Mouse (Mus musculus): ENCODE results near the gene Ccdc88c. TPM values are rescaled to one million over a fixed set of nuclear protein-coding genes. Genes with fewer than 3 reads are reported as not detected.

Gene Ccdc88c
- polyA plus RNA-seq, 1 experiment from 2014 or later: 11.1 TPM

- no peak overlapping the region for H3K27ac ChIP-seq (ENCODE audit: low read length)
- ATAC-seq (ENCODE audit: insufficient read depth, low FRiP score): no peak
- no peaks in the 10 kb centered on the region for H3K9me3 ChIP-seq (replicated peaks; ENCODE audit: control insufficient read depth, low read length)
- no peak overlapping the region for H3K4me3 ChIP-seq (replicated peaks; ENCODE audit: low read length)
- 80% methylated on average over 12 of the region's 12 CpGs for WGBS
- H3K9ac ChIP-seq (ENCODE audit: low read length): no peak overlapping the region
- no peak overlapping the region for H3K4me2 ChIP-seq (ENCODE audit: low read depth, low read length)
- no peaks in the 10 kb centered on the region for H3K36me3 ChIP-seq (ENCODE audit: control insufficient read depth, insufficient read depth, low read length)
- H3K4me1 ChIP-seq (ENCODE audit: control insufficient read depth, insufficient read depth, low read length): 0 out of 2 replicates have a peak, but pooled peaks cover 4% of the 10 kb centered on the region
- H3K27me3 ChIP-seq (ENCODE audit: control insufficient read depth, insufficient read depth, low read length): no peaks in the 10 kb centered on the region
These were observed 118.1 kb downstream of the Ccdc88c start for GRCm38 (mm10) chr12:100910731-100911130.

GRCm38 (mm10) chr12:100909765-100910164, 119.1 kb downstream of the Ccdc88c start:
- Histone ChIP-seq H3K36me3 (ENCODE audit: control insufficient read depth, insufficient read depth, low read length) (no peaks in the 10 kb centered on the region), H3K4me2 (ENCODE audit: low read depth, low read length) (no peak overlapping the region), H3K9ac (ENCODE audit: low read length) (no peak overlapping the region), H3K27ac (ENCODE audit: low read length) (no peak overlapping the region), H3K27me3 (ENCODE audit: control insufficient read depth, insufficient read depth, low read length) (no peaks in the 10 kb centered on the region), H3K4me1 (ENCODE audit: control insufficient read depth, insufficient read depth, low read length) (0 out of 2 replicates have a peak, but pooled peaks cover 4% of the 10 kb centered on the region), H3K9me3 (replicated peaks; ENCODE audit: control insufficient read depth, low read length) (no peaks in the 10 kb centered on the region), H3K4me3 (replicated peaks; ENCODE audit: low read length) (no peak overlapping the region)
- no peak for ATAC-seq (ENCODE audit: insufficient read depth, low FRiP score)
- WGBS: 48% methylated on average over 6 of the region's 6 CpGs

- WGBS: 26% methylated on average over 10 of the region's 10 CpGs
- no peaks in the 10 kb centered on the region for H3K9me3 ChIP-seq (replicated peaks; ENCODE audit: control insufficient read depth, low read length)
- H3K27ac ChIP-seq (ENCODE audit: low read length): no peak overlapping the region
- no peaks in the 10 kb centered on the region for H3K27me3 ChIP-seq (ENCODE audit: control insufficient read depth, insufficient read depth, low read length)
- no peak for ATAC-seq (ENCODE audit: insufficient read depth, low FRiP score)
- peak overlapping the region; percentile 84 for H3K4me2 ChIP-seq (ENCODE audit: low read depth, low read length)
- H3K9ac ChIP-seq (ENCODE audit: low read length): peak overlapping the region; percentile 68
- 0 out of 2 replicates have a peak, but pooled peaks cover 4% of the 10 kb centered on the region for H3K4me1 ChIP-seq (ENCODE audit: control insufficient read depth, insufficient read depth, low read length)
- H3K4me3 ChIP-seq (replicated peaks; ENCODE audit: low read length): peak overlapping the region; percentile 48
- no peaks in the 10 kb centered on the region for H3K36me3 ChIP-seq (ENCODE audit: control insufficient read depth, insufficient read depth, low read length)
These were observed 120.4 kb downstream of the Ccdc88c start for GRCm38 (mm10) chr12:100908298-100909034.

- H3K9ac ChIP-seq (ENCODE audit: low read length): peak within 1 kb of the TSS; percentile 68
- ATAC-seq (ENCODE audit: insufficient read depth, low FRiP score): peak; percentile 54; the same call in 1 of the 2 replicates
These were observed 121.1 kb downstream of the Ccdc88c start, which contains the start of gene Gpr68 for GRCm38 (mm10) chr12:100907598-100908297. Gene Gpr68 (minus strand): TSS chr12:100908198.

GRCm38 (mm10) chr12:100906861-100907260, 122.0 kb downstream of the Ccdc88c start:
- WGBS: 84% methylated on average over 5 of the region's 5 CpGs
- H3K27ac ChIP-seq (ENCODE audit: low read length): no peak overlapping the region
- H3K4me3 ChIP-seq (replicated peaks; ENCODE audit: low read length): no peak overlapping the region
- no peak for ATAC-seq (ENCODE audit: insufficient read depth, low FRiP score)
- 0 out of 2 replicates have a peak, but pooled peaks cover 4% of the 10 kb centered on the region for H3K4me1 ChIP-seq (ENCODE audit: control insufficient read depth, insufficient read depth, low read length)
- H3K27me3 ChIP-seq (ENCODE audit: control insufficient read depth, insufficient read depth, low read length): no peaks in the 10 kb centered on the region; the same call in 1 of the 2 replicates
- no peak overlapping the region for H3K9ac ChIP-seq (ENCODE audit: low read length)
- no peaks in the 10 kb centered on the region for H3K36me3 ChIP-seq (ENCODE audit: control insufficient read depth, insufficient read depth, low read length)
- H3K4me2 ChIP-seq (ENCODE audit: low read depth, low read length): no peak overlapping the region
- no peaks in the 10 kb centered on the region for H3K9me3 ChIP-seq (replicated peaks; ENCODE audit: control insufficient read depth, low read length)

More at GRCm38 (mm10) chr12:100907598-100908297, 121.1 kb downstream of the Ccdc88c start, which contains the start of gene Gpr68:
- H3K27me3 ChIP-seq (ENCODE audit: control insufficient read depth, insufficient read depth, low read length): no peaks in the 10 kb centered on the region; the same call in 1 of the 2 replicates
- H3K27ac ChIP-seq (ENCODE audit: low read length): no peak within 1 kb of the TSS
- WGBS: 5% methylated on average over 39 of the region's 39 CpGs
- peak within 1 kb of the TSS; percentile 84 for H3K4me2 ChIP-seq (ENCODE audit: low read depth, low read length)
- no peaks in the 10 kb centered on the region for H3K36me3 ChIP-seq (ENCODE audit: control insufficient read depth, insufficient read depth, low read length)
- H3K4me3 ChIP-seq (replicated peaks; ENCODE audit: low read length): peak within 1 kb of the TSS; percentile 48
- H3K9me3 ChIP-seq (replicated peaks; ENCODE audit: control insufficient read depth, low read length): no peaks in the 10 kb centered on the region
- 0 out of 2 replicates have a peak, but pooled peaks cover 4% of the 10 kb centered on the region for H3K4me1 ChIP-seq (ENCODE audit: control insufficient read depth, insufficient read depth, low read length)

GRCm38 (mm10) chr12:100903761-100904160, 125.1 kb downstream of the Ccdc88c start:
- no peaks in the 10 kb centered on the region for H3K9me3 ChIP-seq (replicated peaks; ENCODE audit: control insufficient read depth, low read length)
- H3K4me1 ChIP-seq (ENCODE audit: control insufficient read depth, insufficient read depth, low read length): peaks cover 8% of the 10 kb centered on the region
- H3K27ac ChIP-seq (ENCODE audit: low read length): no peak overlapping the region
- peaks cover 19% of the 10 kb centered on the region for H3K27me3 ChIP-seq (ENCODE audit: control insufficient read depth, insufficient read depth, low read length)
- ATAC-seq (ENCODE audit: insufficient read depth, low FRiP score): no peak
- no peak overlapping the region for H3K9ac ChIP-seq (ENCODE audit: low read length)
- 78% methylated on average over 9 of the region's 9 CpGs for WGBS
- H3K4me2 ChIP-seq (ENCODE audit: low read depth, low read length): no peak overlapping the region
- H3K4me3 ChIP-seq (replicated peaks; ENCODE audit: low read length): no peak overlapping the region
- no peaks in the 10 kb centered on the region for H3K36me3 ChIP-seq (ENCODE audit: control insufficient read depth, insufficient read depth, low read length)

DNA sequence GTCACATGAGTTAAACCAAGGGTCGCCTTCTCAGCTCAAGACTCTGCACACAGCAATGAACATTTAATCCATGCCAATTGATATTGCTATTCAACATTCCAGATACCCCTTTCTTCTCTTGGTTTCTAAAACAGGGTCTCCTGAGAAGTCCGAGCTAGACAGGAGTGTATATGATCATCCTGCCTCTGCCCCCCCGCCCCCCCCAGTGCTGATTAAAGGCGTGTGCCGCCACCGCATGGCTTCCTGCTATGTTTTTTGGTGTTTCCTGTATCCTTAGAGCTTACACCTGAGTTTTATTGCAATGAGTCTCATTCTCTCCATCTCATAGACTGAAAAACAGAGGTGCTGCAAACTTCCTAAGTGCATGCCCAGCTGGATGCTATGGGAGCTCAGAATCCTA, 127.5 kb downstream of the Ccdc88c start:
- Histone ChIP-seq H3K36me3 (ENCODE audit: control insufficient read depth, insufficient read depth, low read length) (no peaks in the 10 kb centered on the region), H3K4me3 (replicated peaks; ENCODE audit: low read length) (no peak overlapping the region), H3K4me1 (ENCODE audit: control insufficient read depth, insufficient read depth, low read length) (peaks cover 10% of the 10 kb centered on the region), H3K27me3 (ENCODE audit: control insufficient read depth, insufficient read depth, low read length) (peaks cover 35% of the 10 kb centered on the region), H3K4me2 (ENCODE audit: low read depth, low read length) (no peak overlapping the region), H3K9me3 (replicated peaks; ENCODE audit: control insufficient read depth, low read length) (no peaks in the 10 kb centered on the region), H3K9ac (ENCODE audit: low read length) (no peak overlapping the region), H3K27ac (ENCODE audit: low read length) (no peak overlapping the region)
- WGBS: 74% methylated on average over 6 of the region's 6 CpGs
- no peak for ATAC-seq (ENCODE audit: insufficient read depth, low FRiP score)

DNA sequence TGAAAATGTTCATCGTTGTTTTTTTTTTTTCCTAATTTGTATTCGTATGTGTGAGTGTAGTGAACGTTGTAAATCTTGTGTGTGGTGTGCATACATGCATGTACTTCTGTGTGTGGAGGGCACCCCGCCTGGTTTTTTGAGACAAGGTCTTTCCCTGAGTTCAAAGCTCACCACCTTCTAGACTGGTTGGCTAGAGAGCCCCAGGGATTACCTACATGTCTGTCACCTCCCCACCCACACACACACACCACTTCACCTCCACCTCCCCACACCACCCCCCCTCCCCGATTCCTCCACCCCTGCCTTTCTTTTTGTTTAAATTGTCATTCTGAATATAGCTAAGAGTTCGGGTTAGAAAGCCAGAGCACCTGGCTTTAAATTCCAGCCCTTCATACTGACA, 128.0 kb downstream of the Ccdc88c start:
- H3K27ac ChIP-seq (ENCODE audit: low read length): no peak overlapping the region
- no peaks in the 10 kb centered on the region for H3K36me3 ChIP-seq (ENCODE audit: control insufficient read depth, insufficient read depth, low read length)
- H3K9me3 ChIP-seq (replicated peaks; ENCODE audit: control insufficient read depth, low read length): no peaks in the 10 kb centered on the region
- H3K27me3 ChIP-seq (ENCODE audit: control insufficient read depth, insufficient read depth, low read length): peaks cover 35% of the 10 kb centered on the region
- no peak for ATAC-seq (ENCODE audit: insufficient read depth, low FRiP score)
- peaks cover 10% of the 10 kb centered on the region for H3K4me1 ChIP-seq (ENCODE audit: control insufficient read depth, insufficient read depth, low read length)
- no peak overlapping the region for H3K4me2 ChIP-seq (ENCODE audit: low read depth, low read length)
- H3K9ac ChIP-seq (ENCODE audit: low read length): no peak overlapping the region
- WGBS: 59% methylated on average over 6 of the region's 6 CpGs
- no peak overlapping the region for H3K4me3 ChIP-seq (replicated peaks; ENCODE audit: low read length)

GRCm38 (mm10) chr12:100899111-100899640, 129.7 kb downstream of the Ccdc88c start:
- ATAC-seq (ENCODE audit: insufficient read depth, low FRiP score): peak; percentile 59; the same call in 1 of the 2 replicates
- H3K9me3 ChIP-seq (replicated peaks; ENCODE audit: control insufficient read depth, low read length): no peaks in the 10 kb centered on the region
- WGBS: under 1% methylated on average over 30 of the region's 30 CpGs
- peak overlapping the region; percentile 35 for H3K4me3 ChIP-seq (replicated peaks; ENCODE audit: low read length)
- peaks cover 35% of the 10 kb centered on the region for H3K27me3 ChIP-seq (ENCODE audit: control insufficient read depth, insufficient read depth, low read length)
- H3K4me1 ChIP-seq (ENCODE audit: control insufficient read depth, insufficient read depth, low read length): peaks cover 10% of the 10 kb centered on the region
- H3K9ac ChIP-seq (ENCODE audit: low read length): peak overlapping the region; percentile 44
- no peak overlapping the region for H3K27ac ChIP-seq (ENCODE audit: low read length)
- H3K36me3 ChIP-seq (ENCODE audit: control insufficient read depth, insufficient read depth, low read length): no peaks in the 10 kb centered on the region
- H3K4me2 ChIP-seq (ENCODE audit: low read depth, low read length): peak overlapping the region; percentile 53
